Comparison of ENCODE assay signal across 8 mouse cellular contexts in genomic region chr13:109907634-109908033, GRCm38 (mm10).
A peak's percentile ranks its signal among the peaks of the same experiment; 100 is the strongest.
DNase-seq lines count a peak whose midpoint lies in the region; ATAC-seq and TF ChIP-seq lines count a peak whose summit lies in the region.
"Had no signal": no experiment of that assay in that cellular context is flagged by ENCODE, and none has a peak within 500 bp of the region (broad histone marks: within the 10 kb centered on the region; RNA-seq: fewer than 3 reads in every experiment).

No protein-coding gene starts in this region.

- H3K4me3 ChIP-seq in ES-Bruce4 (ENCODE audit: low read depth, low read length): no peak overlapping the region
- H3K4me3 ChIP-seq in lung, postnatal 0 days (ENCODE audit: low read depth, low read length): no peak overlapping the region

- peak; percentile 55 for ATAC-seq in granulocyte monocyte progenitor cell, adult 5-6 weeks (replicated peaks; ENCODE audit: poor library complexity, severe bottlenecking)
- ATAC-seq in lung, postnatal 0 days: peak; percentile 23; the same call in 1 of the 2 replicates

- no peaks in the 10 kb centered on the region for H3K36me3 ChIP-seq in ES-Bruce4 (ENCODE audit: control insufficient read depth, insufficient read depth, low read length, poor library complexity, severe bottlenecking)
- H3K36me3 ChIP-seq in lung, postnatal 0 days (ENCODE audit: insufficient read depth, low read length): no peaks in the 10 kb centered on the region

- no peak overlapping the region for H3K4me2 ChIP-seq in lung, postnatal 0 days (replicated peaks; ENCODE audit: low read depth, low read length)

- H3K9me3 ChIP-seq in ES-Bruce4 (replicated peaks; ENCODE audit: control insufficient read depth, insufficient read depth, low read length, poor library complexity, severe bottlenecking): peaks cover 4% of the 10 kb centered on the region; the same call in 1 of the 2 replicates
- no peaks in the 10 kb centered on the region for H3K9me3 ChIP-seq in lung, postnatal 0 days (ENCODE audit: low read length)

- no peak for TF ChIP-seq POLR2A in ES-Bruce4 (IDR thresholded peaks at IDR 0.05; ENCODE audit: insufficient read depth, low read length)

- TF ChIP-seq CTCF in ES-Bruce4 (IDR thresholded peaks at IDR 0.05; ENCODE audit: low read depth, low read length): peak; percentile 72
- peak; percentile 86 for TF ChIP-seq CTCF in lung, postnatal 0 days (IDR thresholded peaks at IDR 0.05)

- no peak overlapping the region for H3K27ac ChIP-seq in ES-Bruce4 (ENCODE audit: insufficient read depth, low read length)
- H3K27ac ChIP-seq in lung, postnatal 0 days (ENCODE audit: low read length): no peak overlapping the region
- H3K27ac ChIP-seq: macrophage had no signal

- no peaks in the 10 kb centered on the region for H3K27me3 ChIP-seq in ES-Bruce4 (ENCODE audit: control insufficient read depth, insufficient read depth, low read length, poor library complexity, severe bottlenecking)
- H3K27me3 ChIP-seq in lung, postnatal 0 days (replicated peaks; ENCODE audit: insufficient read depth, low read length): no peaks in the 10 kb centered on the region

- TF ChIP-seq EP300 in ES-Bruce4 (IDR thresholded peaks at IDR 0.05; ENCODE audit: insufficient read depth, low read depth, low read length): no peak
- no peak for TF ChIP-seq EP300 in lung, postnatal 0 days (IDR thresholded peaks at IDR 0.05)

- 16% methylated on average over 9 of the region's 9 CpGs for WGBS in lung, postnatal 0 days

- H3K9ac ChIP-seq in ES-Bruce4 (ENCODE audit: low read depth, poor library complexity, severe bottlenecking): no peak overlapping the region
- no peak overlapping the region for H3K9ac ChIP-seq in lung, postnatal 0 days (replicated peaks; ENCODE audit: low read depth)

- DNase-seq in T-cell, adult 2 months (ENCODE audit: low spot score): peak; percentile 89
- peak; percentile 80 to 82 for DNase-seq in cerebellum, postnatal 10 days
- DNase-seq in layer of hippocampus, adult 8-10 months (ENCODE audit: low spot score in 2 of 2): peak; percentile 40 to 75
- peak; percentile 80 for DNase-seq in lung, postnatal 0 days (ENCODE audit: low spot score)
- peak; percentile 74 to 80 for DNase-seq in spleen, adult 18-20 months

- no peaks in the 10 kb centered on the region for H3K4me1 ChIP-seq in ES-Bruce4 (ENCODE audit: control insufficient read depth, insufficient read depth, low read length)
- H3K4me1 ChIP-seq in lung, postnatal 0 days (ENCODE audit: insufficient read depth, low read depth, low read length): 0 out of 2 replicates have a peak, but pooled peaks cover 2% of the 10 kb centered on the region
